Mouse (Mus musculus) cerebellum, adult 18-20 months (tissue): ENCODE data around the gene Uri1.
A peak's percentile ranks its signal among the peaks of the same experiment; 100 is the strongest.

Experiments
- DNase-seq, 2 experiments: peaks; one replicate each; pipeline ENCODE4 v3.0.0; 2021

Uri1 gene

DNA sequence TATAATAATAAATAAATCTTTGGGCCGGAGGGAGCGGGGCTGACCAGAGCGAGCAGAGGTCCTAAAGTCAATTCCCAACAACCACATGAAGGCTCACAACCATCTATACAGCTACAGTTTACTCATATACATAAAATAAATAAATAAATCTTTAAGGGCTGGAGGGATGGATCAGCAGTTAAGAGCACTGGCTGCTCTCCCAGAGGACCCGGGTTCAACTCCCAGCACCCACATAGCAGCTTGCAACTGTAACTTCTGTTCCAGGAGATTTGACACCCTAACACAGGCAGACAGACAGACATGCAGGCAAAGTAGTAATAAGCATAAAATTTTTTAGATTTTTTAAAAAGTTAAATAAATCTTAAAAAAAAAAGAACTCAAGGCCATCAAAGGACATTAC lies 10.5 kb downstream of the Uri1 start:
- DNase-seq, result no peak

DNA sequence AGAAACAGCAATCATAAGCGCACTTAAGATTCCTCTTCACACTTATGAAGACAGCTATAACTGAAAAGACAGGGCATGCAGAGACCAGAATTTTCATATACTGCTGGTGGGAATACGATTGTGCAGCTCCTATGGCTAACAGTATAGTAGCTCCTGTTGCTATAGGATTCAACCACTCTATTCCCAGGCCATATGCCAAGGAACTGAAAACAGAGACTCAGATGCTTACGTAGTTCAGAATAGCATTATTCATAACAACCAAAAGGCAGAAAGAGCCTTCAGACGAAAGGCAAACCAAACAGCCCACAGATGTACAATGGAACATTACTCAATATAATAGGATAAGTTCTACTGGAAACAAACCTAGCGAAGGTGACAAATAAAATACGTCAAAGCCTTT lies 15.0 kb downstream of the Uri1 start:
- DNase-seq, result no peak

DNA sequence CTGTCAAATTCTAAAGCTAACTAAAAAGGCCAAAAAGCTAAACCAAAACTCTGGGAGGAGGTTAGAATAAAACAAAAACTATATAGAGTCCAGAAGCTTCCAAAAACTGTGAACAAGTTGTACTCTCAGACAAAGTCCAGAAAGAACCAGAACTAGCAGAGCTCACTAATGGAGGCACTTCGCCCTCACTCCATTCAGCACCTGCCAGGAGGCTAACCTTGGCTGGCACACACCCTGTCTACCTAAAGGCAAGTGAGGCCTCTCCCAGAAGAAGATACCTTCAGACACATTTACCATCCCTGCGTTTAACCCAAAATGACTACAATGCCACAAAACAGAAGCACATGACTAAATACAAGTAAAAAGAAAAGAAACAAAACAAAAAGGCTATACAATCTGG lies 20.9 kb downstream of the Uri1 start:
- no peak for DNase-seq

DNA sequence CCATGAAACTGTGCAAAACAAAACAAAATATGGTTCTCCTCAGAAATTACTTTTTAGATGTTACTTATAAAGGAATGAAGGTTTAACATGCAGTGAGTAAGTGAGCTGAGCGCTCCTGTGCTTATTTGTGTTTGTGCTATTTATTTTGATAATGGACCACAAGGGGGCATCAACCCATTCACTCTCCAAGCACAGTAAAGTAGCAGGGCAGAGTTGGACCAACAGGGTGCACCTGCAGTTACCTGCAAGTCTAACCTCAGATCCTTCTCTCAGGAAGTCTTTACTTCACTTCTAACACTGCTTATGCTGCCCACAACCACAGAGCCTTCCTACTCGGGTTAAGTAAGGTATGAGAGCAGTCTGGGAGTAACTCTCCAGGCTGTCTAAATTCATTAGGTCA lies 23.7 kb downstream of the Uri1 start:
- DNase-seq, result peak in 1 of 2 experiments; percentile 13

DNA sequence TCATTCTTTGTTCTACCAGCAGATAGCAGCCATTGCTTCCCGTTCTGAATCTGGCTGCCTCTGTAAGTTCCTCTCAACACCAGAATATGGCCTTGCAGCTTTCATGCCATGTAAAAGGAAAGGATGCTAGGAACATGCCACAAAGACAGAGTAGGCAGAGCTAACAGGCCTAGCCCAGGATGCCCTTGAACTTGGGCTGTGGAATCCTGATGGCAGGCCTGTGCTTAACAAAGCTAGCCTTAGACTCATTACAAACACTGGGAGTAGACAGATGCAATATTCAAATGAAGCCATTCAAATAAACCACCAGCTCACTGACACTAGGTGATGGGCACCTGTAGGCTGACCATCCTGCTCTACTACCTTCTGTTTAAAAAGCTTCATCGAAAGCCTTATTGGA lies 30.5 kb downstream of the Uri1 start:
- no peak for DNase-seq

DNA sequence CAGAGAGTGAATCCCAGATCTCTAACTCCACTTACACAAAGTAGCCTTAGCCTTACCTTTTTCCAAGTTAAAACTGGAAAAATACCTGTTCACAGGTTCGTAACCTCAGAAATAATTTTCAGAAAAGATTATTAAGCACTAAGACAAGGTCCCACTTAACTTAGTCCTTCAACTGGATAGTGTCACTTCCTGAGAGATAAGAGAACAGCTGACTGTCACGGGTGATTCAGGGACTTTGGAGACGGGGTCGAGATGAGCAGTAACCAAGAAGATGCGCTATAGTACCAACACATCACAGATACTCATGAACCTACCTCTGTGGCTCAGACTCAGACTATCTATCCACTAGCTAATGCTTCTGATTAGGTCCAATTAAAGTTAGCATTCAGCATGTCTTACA lies 38.5 kb downstream of the Uri1 start:
- DNase-seq, result no peak

DNA sequence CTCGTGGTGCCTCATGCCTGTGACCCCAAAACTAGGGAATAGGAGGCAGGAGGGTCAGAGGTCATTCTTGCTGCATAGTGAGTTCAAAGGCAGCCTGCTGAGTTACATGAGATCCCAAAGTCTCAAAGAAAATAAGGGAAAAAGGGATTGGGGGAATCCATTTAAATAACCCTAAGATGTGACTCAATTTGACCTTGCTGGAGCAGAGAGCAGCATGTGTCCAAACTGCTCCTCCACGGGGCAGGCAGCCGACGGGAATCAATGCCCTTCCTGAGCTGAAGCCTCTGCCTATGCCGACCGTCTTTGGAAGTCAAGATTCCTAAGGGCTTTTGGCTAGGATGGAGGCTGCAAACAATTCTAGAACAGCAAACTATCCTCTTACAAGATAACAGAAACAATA lies 39.9 kb downstream of the Uri1 start:
- DNase-seq, result no peak

DNA sequence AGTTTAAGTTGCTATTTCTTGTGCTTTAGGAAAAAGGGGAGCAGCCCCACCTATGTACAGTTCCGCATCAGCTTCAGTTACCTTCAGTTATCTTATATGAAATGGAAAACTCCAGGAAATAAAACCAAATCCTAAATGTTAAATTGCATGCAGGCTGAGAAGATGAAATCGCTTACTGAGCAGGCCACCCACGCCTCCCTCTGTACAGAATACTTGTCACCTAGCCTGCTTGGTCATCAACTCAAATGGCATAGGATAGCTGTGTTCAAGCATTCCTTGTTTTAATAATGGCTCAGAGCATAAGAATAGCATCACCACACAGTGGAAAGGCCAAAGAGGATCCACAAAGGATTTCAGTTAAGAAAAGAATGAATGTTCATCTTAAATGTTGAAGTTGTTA lies 43.6 kb downstream of the Uri1 start:
- no peak for DNase-seq

DNA sequence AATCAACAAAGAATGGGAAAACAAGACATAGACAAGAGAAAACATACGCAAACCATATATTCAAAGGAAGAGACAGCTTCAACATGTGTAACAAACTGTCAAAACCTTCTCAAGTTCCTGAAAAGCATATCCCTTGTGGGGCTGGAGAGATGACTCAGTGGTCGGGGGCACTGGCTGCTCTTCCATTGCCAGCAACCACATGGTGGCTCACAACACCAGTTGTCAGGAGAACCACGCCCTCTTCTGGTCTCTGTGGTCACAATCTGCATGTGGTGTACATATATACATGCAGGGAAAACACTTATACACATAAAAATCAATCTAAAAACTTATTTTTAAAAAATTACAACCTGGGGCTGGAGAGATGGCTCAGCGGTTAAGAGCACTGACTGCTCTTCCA lies 44.9 kb downstream of the Uri1 start:
- DNase-seq, result no peak

DNA sequence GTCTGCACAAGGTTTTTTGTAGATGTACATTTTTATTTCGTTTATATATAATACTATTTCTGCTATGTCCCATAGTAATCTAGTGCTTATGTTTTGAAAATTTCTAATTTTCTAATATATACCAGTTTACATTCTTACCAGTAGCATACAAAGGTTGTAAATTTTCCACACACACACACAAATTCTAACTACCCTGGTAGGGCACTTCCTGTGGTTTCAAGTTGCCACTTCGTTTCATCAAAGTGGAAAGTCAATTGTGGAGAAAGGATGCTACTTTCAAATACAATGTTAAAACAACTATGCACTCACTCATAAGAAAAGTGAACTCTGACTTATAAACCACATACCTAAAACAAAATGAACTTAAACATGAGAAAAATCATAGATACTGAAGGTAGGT lies 45.7 kb downstream of the Uri1 start:
- no peak for DNase-seq

DNA sequence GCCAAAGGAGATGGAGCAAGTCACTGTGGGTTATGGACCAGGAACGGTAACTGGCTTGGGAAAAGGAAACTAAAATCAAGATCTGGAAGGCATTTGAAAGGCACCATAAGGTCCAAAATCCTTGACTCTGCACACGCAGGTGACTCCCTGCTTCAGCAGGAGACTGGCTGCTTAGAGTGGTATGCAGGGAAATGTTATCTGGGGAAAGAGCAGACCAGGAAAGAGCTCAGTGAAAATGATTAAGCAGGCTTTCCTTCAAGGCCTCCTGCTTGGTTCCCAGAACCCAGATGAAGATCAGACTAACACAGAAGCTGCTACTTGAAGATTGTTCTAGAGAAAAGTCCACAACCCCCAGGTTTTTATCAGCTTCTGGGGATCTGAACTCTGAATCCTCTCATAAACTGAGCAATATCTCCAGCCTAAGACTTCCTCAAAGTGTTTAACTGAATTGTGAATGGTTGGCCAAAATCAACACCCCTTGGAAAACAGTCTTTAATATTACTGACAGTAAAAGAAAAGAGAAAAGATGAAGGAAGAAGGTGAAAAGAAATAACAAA lies 50.3 kb downstream of the Uri1 start:
- no peak for DNase-seq

DNA sequence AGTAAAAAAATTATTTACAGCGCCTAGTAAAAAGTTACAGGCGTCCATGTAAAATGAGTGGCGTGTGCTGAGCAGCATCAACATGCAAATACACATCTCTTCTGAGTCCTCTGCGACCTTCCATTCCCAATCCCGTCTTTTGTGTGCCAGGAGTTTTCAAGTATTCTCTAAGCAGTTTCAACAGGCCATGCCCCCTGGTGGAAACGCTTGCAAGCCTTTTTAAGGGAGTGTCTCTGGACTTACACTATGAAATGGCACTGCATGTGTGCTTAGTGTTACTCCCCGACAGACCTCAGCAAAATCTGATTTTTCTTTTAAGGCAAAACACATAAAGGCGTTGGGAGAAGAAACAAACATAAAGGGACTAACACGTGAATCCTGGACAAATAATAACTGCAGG lies 50.8 kb downstream of the Uri1 start:
- DNase-seq, result no peak

DNA sequence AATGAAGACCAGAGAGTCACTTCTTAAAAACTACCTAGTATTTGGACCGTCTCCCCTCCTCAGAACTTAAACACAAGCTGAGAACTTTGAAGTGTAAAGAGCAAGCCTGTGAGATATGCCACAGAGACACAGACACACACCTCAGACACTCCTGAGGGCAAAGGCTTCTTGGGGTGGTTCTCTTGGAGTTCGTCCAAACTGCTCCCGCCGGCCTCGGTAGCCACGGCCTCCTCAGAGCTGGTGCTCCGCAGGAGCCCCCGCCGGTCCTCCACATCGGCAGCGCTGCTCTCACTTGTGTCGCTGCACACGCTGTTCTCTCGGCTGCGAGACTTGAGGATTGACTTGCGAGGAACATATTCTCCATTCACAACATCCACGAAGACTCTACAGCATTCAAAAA lies 61.0 kb downstream of the Uri1 start:
- no peak for DNase-seq

DNA sequence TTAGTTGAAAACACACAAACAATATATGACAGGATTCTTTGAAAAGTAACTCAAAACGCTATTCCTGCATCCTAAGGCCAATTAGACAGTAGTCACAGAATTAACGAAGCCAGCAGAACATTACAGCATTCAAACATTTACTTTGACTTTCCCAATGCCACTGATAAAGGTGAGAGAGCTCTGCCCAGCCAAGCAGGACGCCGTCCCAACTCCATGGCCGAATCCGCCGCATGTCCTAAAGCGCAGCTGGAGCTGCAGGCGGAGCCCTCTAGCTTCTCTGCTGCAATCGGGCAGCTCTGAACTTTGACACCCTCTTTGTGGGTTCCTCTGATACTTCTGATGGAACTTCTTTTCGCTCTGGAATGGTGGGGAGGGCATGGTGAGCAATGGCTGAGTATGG lies 62.1 kb downstream of the Uri1 start:
- DNase-seq, result no peak

DNA sequence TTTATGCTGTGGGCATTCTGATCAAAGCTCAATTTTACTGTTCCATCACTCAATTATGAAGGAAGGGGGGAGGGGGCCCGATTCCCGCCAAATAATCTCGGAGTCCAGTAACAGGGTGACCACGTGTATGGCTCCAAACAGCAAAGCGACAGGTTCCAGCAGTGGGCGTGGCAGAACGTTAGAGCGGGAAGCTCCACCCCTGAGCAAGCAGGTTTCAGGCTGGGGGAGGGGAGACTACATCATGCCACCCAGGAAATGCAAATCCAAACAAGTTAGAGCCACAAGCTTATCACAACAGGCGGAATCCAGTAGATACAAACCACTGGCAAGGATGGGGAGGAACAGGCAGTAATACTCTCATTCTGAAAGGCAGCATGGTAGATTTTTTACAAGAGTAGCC lies 71.5 kb downstream of the Uri1 start:
- DNase-seq, result no peak

DNA sequence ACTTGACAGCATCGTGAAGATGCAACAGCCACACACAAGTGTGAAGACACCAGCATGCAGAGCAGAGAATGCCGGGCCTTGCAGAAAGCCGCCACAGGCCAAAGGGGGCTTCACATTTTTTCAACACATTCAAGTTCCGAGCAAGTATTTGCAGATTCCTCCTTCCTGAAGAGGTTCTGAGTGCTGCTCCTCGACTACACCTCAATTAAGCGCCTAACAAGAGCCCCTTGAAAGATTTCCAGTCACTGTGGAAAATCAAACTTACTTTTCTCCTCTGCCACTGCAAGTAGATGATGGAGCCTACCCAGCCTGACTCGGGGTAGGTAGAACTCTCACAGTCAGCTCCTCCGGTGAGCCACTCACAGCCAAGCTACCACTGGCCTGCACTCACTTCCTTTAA lies 86.9 kb downstream of the Uri1 start:
- no peak for DNase-seq

DNA sequence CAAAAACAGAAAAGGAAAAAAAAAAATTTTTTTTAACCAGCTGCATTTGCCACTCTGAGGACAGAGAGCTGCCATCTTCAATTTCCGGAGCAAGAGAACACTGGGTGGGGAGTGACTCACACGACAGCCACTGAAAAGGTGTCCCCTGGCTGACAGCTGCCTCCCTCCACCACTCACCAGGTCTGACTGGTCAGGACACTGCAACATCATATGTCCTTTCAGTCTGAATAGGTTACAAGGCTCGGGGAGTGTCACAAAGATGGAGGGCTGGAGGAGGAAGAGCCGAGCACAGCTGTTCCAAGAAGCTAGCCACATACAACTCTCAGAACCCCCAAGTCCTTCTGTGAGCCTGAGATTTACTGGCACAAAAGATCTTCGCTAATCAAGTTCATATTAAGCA lies 87.6 kb downstream of the Uri1 start:
- DNase-seq, result no peak

DNA sequence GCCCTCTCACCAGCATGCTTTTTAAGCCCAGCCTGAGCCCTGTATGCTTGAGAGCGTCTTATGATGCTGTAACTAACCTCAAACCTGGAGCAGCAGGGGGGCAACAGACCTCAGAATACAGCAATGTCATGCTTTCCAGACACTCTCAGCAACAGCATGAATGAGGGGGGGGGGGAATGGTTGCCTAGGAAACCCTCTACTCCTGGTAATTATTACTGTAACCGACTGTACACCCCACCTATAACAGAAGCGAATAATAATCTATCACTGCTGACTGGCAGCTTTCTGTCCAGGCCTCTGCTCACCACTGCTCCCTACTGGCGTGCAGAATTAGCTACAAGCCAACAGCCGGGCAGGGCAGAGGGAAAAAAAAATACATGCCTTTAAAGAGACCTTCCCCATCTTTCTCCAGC lies 88.6 kb downstream of the Uri1 start:
- DNase-seq, result peak; percentile 44 to 55

DNA sequence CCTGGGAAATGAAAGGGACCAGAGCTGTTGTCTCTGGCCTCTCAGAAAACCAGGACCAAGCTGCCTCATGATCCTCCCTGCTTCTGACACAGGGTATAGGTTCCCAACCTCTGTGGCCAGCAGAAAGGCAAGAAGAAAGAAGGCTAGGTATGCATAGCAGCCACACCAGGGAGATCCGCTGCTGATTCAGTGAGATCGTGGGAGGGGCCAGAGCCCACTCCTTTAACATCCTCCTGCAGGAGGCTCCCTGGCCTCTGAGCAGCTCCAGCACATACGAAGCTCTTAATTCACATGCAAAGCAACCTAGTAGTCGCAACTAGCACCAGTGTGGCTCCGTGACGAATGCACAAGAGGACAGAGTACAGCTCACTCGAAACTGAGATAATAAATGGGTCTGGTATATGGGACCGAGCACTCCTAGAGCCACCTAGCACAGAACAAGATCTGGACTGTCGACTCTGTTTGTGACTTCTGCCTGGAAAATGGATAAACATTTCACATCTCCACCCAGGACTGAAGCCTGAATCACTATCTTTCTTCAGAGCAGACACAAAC lies 89.5 kb downstream of the Uri1 start:
- no peak for DNase-seq

DNA sequence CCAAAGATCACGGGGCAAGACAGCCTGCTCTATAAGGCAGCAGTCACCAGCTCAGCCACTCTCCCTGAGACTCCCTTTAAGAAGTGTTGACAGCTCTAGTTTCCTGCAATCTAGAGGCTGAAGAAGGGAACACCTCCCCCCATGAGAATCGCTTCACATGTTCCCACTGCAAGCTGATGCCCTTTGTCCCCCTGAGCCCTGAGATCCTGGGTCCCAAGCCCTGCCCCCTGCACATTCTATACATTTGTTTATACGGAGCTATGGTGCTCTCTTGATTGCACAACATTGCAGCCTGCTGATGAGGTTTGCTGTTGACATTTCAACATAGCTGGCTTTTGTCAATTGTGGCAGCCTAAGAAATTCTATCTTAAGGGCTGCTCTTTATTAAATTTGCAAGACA lies 91.7 kb downstream of the Uri1 start:
- DNase-seq, result no peak

DNA sequence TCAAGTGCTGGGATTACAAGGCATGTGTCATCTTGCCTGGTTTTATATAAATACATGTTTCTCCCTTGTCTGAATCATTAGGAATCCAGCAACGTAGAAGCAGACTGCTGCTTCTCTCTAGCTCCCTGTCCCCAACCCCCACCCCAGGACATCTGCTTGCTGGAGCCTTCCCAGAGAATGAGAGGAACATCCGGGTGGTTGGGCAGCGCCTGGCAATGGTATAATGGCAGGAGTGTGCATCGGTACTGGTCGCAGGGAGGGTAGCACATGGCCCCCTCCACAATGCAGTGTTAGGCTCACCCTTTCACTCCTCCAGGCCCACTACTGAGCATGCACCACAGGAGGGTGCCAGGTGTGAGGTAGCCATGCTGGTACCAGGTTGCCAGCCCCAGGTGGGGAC lies 93.6 kb downstream of the Uri1 start:
- no peak for DNase-seq

DNA sequence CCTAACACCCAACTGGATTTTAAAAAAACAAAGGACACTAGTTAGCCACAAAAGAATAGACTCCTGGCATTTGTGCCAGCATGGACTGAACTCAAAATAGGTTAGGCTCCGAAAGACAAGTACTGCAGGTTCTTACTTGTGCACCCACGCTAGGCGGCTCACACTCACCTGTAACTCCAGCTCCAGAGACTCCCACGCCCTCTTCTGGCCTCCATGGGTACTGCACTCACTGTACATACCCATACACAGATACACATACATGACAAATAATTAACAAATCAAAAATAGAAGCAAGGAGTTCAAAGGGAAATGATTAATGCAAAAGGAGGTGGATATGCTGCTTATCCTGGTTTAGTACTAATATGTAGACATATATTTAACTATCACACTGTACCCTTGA lies 100.4 kb downstream of the Uri1 start:
- no peak for DNase-seq

DNA sequence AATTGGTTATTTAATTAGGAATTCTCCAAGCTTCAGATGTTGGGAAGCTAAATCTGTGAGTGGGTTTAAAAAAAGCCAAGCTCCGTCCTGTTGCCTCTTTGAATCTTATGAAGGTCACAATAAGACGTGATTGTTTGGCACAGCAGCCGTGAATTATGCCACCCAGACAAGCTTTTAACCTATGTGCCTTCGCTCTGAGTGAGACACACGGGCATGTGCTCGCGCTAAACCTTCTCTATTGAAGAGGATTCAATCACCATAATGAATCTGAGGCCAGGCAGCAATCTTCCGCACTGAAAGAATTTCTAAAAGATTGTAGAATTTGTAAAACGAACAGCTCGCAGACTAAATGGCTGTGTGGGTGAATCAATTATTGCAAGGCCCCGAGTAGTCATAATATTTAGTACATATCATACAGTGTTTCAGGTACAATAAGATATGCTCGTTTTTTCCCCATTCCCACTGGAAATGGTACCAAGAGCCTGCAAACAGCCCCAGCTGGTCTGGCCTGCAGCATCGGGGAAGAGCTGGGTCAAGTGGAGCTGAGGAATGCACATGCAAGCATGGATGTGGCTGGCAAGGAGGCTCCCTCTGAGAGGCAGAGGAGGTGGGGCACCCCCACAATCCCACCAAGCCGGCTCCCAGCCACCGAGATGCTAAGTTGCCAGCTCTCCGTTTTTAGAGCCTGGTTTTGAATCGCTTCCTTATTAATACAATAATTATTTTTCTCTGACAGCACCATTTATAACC lies 101.5 kb downstream of the Uri1 start:
- no peak for DNase-seq

DNA sequence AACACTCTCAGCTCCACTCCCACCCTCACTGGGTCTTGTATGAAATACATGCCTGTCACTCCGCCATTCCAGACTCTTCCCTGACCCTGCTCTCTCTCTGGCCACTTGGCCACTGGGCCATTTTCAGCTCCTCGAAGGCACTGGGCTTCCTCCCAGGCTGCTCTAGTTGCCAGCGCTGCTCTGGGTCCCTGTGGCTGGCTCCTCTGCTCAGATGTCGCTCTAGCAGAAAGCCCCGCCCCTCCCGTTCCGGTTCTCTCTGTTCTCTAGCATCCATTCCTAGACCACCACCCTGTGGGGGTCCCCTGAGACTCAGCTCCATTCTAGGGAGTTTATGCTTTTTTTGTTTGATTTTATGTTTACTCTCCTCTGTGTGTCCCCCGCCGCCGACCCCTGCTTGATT lies 104.4 kb downstream of the Uri1 start:
- no peak for DNase-seq
